Mouse (Mus musculus) ES-E14 (cell line): ENCODE measurements around the gene Speer4d.
"Not testable (repeated sequence)": the region's sequence is repeated elsewhere in the genome, so short reads cannot be mapped to it uniquely, and the experiment has no call there.

Experiments used
- CHD2 ChIP-seq: IDR thresholded peaks from 2 replicates; pipeline ENCODE4 v1.6.1; 2014; ENCODE audit warnings: mild to moderate bottlenecking, low read depth, low read length, inconsistent platforms
- HCFC1 ChIP-seq: IDR thresholded peaks from 2 replicates; pipeline ENCODE4 v1.6.1; 2012; ENCODE audit warnings: low read length, inconsistent platforms, borderline replicate concordance; ENCODE audit not compliant: insufficient read depth
- MAFK ChIP-seq: IDR thresholded peaks from 2 replicates; pipeline ENCODE4 v1.6.1; 2014; ENCODE audit warnings: mild to moderate bottlenecking, low read depth, low read length, inconsistent platforms; ENCODE audit not compliant: insufficient read depth
- ZC3H11A ChIP-seq: IDR thresholded peaks from 2 replicates; pipeline ENCODE4 v1.6.1; 2012; ENCODE audit warnings: low read depth, mild to moderate bottlenecking, inconsistent platforms, low read length, borderline replicate concordance
- ZNF384 ChIP-seq: IDR thresholded peaks from 2 replicates; pipeline ENCODE4 v1.6.1; 2012; ENCODE audit warnings: low read depth, low read length, inconsistent platforms

- not testable (repeated sequence) for TF ChIP-seq MAFK, CHD2, ZNF384, ZC3H11A, HCFC1
These were observed 32.5 kb upstream of the Speer4d start for GRCm38 (mm10) chr5:15586351-15586750.
